Mouse (Mus musculus): Measurements from ENCODE around the gene C2cd4d. TPM values are rescaled to one million over a fixed set of nuclear protein-coding genes. Genes with fewer than 3 reads are reported as not detected.

C2cd4d gene
- total RNA-seq (2021) = under 1 TPM; 0.64 to 0.76 TPM

GRCm38 (mm10) chr3:94362138-94362537 lies at the start of gene C2cd4d:
Gene C2cd4d (plus strand): TSS chr3:94362438.
- no peak for DNase-seq (ENCODE audit: low spot score in 2 of 2)
- intact Hi-C loops (cut with DNase I) = no loop called here

DNA sequence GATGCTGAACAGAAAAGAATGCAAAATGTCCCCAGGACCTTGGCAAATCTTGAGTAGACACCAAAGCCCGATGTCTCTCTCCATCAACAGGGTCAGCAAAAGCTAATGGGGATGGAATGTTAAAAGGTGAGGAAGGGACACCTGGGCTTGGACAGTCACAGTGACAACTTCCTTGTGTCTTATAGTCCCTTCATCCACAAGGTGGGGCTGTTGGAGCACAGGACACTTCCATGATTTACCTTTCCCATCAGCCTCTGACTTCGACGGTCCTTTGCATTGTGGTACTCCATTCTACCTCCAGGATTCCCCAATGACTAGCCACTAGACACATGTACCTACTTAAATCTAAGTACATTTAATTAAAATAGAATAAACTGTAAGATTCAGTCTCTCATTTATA lies 33.6 kb upstream of the C2cd4d start:
- intact Hi-C loops (cut with DNase I) = no loop called here
- no peak for DNase-seq (ENCODE audit: low spot score in 2 of 2)

GRCm38 (mm10) chr3:94334442-94334841 lies 27.8 kb upstream of the C2cd4d start:
- DNase-seq (ENCODE audit: low spot score in 2 of 2) = no peak
- intact Hi-C loops (cut with DNase I) = no loop called here

DNA sequence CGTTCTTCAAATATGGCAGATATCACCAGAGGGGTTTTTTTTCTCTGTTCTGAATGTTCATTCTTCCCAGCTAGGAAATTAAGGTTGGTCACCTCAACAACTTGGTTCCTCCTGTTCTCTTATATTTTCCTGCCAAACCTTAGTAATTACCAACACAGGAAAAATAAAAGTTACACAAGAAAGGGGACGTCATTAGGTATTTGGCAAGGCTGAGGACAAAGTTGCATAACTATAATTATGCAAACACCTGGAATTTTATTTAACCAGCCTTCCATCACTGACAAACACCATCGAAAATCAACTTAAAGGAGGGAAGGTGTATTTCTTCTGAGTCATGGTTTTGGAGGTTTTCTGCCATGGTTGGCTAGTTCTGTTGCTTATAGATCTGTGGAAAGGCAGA lies 23.7 kb upstream of the C2cd4d start:
- intact Hi-C loops (cut with DNase I) = no loop called here
- no peak for DNase-seq (ENCODE audit: low spot score in 2 of 2)

- intact Hi-C loops (cut with DNase I) = no loop called here
- DNase-seq (ENCODE audit: low spot score in 2 of 2) = no peak
Measured at GRCm38 (mm10) chr3:94341959-94342422, 20.2 kb upstream of the C2cd4d start, which contains the start of gene Them5. Gene Them5 (plus strand): TSS chr3:94342099.

- intact Hi-C loops (cut with DNase I) = no loop called here
- DNase-seq (ENCODE audit: low spot score in 2 of 2) = no peak
Measured at GRCm38 (mm10) chr3:94342552-94342951, 19.7 kb upstream of the C2cd4d start.

GRCm38 (mm10) chr3:94344182-94344581 lies 18.1 kb upstream of the C2cd4d start:
- no peak for DNase-seq (ENCODE audit: low spot score in 2 of 2)
- intact Hi-C loops (cut with DNase I) = no loop called here

DNA sequence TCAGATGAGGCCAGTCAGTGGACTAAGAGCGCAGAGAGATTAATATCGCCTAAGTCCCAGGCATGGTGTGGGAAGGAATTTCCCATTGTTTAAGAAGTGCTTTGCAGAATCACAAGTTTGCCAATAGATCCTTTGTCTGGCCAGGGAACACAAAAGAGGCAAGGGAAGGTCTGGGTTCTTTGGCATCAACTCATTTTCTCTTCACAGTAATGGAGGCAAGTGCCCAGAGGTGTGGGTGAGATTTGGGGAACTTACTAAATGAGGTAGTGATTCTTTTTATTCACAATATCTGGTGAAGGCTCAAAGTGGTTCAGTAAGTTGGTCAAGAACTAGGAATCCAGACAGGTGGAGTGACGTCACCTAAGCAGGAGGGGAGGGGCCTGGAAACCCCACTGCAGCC lies 17.3 kb upstream of the C2cd4d start:
- intact Hi-C loops (cut with DNase I) = no loop called here
- no peak for DNase-seq (ENCODE audit: low spot score in 2 of 2)

GRCm38 (mm10) chr3:94348146-94348545 lies 14.1 kb upstream of the C2cd4d start:
- no peak for DNase-seq (ENCODE audit: low spot score in 2 of 2)
- intact Hi-C loops (cut with DNase I) = no loop called here

- peak; percentile 30 to 66 for DNase-seq (ENCODE audit: low spot score in 2 of 2)
- intact Hi-C loops (cut with DNase I) = no loop called here
Measured at GRCm38 (mm10) chr3:94360812-94361211, 1.4 kb upstream of the C2cd4d start.

GRCm38 (mm10) chr3:94363291-94364153 lies 1.3 kb downstream of the C2cd4d start:
- intact Hi-C loops (cut with DNase I) = no loop called here
- DNase-seq (ENCODE audit: low spot score in 2 of 2) = peak; percentile 25 to 46

- intact Hi-C loops (cut with DNase I) = no loop called here
- no peak for DNase-seq (ENCODE audit: low spot score in 2 of 2)
Measured at GRCm38 (mm10) chr3:94364154-94364526, 1.9 kb downstream of the C2cd4d start.

GRCm38 (mm10) chr3:94366761-94367160 lies 4.5 kb downstream of the C2cd4d start:
- peak; percentile 83 to 88 for DNase-seq (ENCODE audit: low spot score in 2 of 2)
- intact Hi-C loops (cut with DNase I) = loop anchor here (2.0 to 5.0 kb wide), 5 partner anchors 46 to 536 kb away; partner anchors contain the start of genes Mrpl9, Oaz3 and Tdrkh

- no peak for DNase-seq (ENCODE audit: low spot score in 2 of 2)
- intact Hi-C loops (cut with DNase I) = loop anchor here (2.0 to 5.0 kb wide), 5 partner anchors 45 to 535 kb away; partner anchors contain the start of genes Mrpl9, Oaz3 and Tdrkh
Measured at GRCm38 (mm10) chr3:94367511-94367910, 5.3 kb downstream of the C2cd4d start.

- no peak for DNase-seq (ENCODE audit: low spot score in 2 of 2)
- intact Hi-C loops (cut with DNase I) = loop anchor here (5.0 kb wide), 3 partner anchors 74 to 234 kb away; partner anchors contain the start of genes Mrpl9 and Oaz3
Measured at GRCm38 (mm10) chr3:94368631-94369030, 6.4 kb downstream of the C2cd4d start.

- intact Hi-C loops (cut with DNase I) = loop anchor here (5.0 kb wide), 3 partner anchors 73 to 233 kb away; partner anchors contain the start of genes Mrpl9 and Oaz3
- DNase-seq (ENCODE audit: low spot score in 2 of 2) = no peak
Measured at GRCm38 (mm10) chr3:94369709-94370108, 7.5 kb downstream of the C2cd4d start.

- intact Hi-C loops (cut with DNase I) = no loop called here
Measured at GRCm38 (mm10) chr3:94371637-94372036, 9.4 kb downstream of the C2cd4d start.

GRCm38 (mm10) chr3:94372038-94372437 lies 9.8 kb downstream of the C2cd4d start:
- intact Hi-C loops (cut with DNase I) = no loop called here
- no peak for DNase-seq (ENCODE audit: low spot score in 2 of 2)

More at GRCm38 (mm10) chr3:94371637-94372036, 9.4 kb downstream of the C2cd4d start:
- DNase-seq (ENCODE audit: low spot score in 2 of 2) = no peak

GRCm38 (mm10) chr3:94372641-94373040 lies 10.4 kb downstream of the C2cd4d start, which contains the start of gene Rorc:
Gene Rorc (plus strand): TSS chr3:94372794.
- intact Hi-C loops (cut with DNase I) = no loop called here
- no peak for DNase-seq (ENCODE audit: low spot score in 2 of 2)

- peak in 1 of 2 experiments; percentile 26 for DNase-seq (ENCODE audit: low spot score in 2 of 2)
- intact Hi-C loops (cut with DNase I) = no loop called here
Measured at GRCm38 (mm10) chr3:94373090-94373489, 10.9 kb downstream of the C2cd4d start.

DNA sequence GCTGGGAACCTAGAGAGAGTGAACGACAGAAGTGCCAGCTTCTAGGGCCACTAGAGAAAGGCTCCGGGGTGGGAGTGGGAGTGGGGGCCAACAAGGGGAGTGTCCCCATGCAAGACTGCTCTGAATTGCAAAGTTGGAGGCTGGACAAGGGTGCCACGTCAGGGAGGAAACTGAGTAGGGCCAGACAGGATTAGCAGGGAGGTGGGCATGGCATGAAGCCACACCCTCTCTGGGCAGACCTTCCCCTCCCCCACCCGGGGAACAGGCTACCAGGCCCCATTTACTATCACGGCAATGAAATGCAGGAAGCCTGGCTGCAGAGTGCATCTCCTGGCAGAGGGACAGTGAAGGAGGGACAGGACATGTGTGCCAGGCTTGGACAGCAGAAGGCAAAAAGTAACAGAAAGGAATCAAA lies 11.4 kb downstream of the C2cd4d start:
- intact Hi-C loops (cut with DNase I) = no loop called here

More for the DNA sequence above, 11.4 kb downstream of the C2cd4d start:
- DNase-seq (ENCODE audit: low spot score in 2 of 2) = no peak
